Mouse (Mus musculus): ENCODE data around the gene Fam219b. TPM values are rescaled to one million over a fixed set of nuclear protein-coding genes. Genes with fewer than 3 reads are reported as not detected.

The Fam219b gene
- polyA plus RNA-seq, 1 experiment from 2014 or later, result 13.3 TPM

- no peak overlapping the region for H3K4me3 ChIP-seq (ENCODE audit: control insufficient read depth in 1 of 2, insufficient read depth in 1 of 2, low read depth in 1 of 2, low read length in 2 of 2)
- H3K9ac ChIP-seq (ENCODE audit: low read length), result no peak overlapping the region
- H3K4me2 ChIP-seq (ENCODE audit: low read length), result no peak overlapping the region
- peaks cover 17% of the 10 kb centered on the region for H3K36me3 ChIP-seq (ENCODE audit: control insufficient read depth, insufficient read depth, low read length)
- 89% methylated on average over 6 of the region's 6 CpGs for WGBS
- ATAC-seq (ENCODE audit: insufficient number of reproducible peaks, insufficient read depth, low FRiP score, low read depth), result no peak
- no peak overlapping the region for H3K27ac ChIP-seq (replicated peaks in 1 of 2; ENCODE audit: control insufficient read depth in 1 of 2, insufficient read depth in 1 of 2, low read depth in 2 of 2, low read length in 2 of 2)
- H3K9me3 ChIP-seq (ENCODE audit: control insufficient read depth, low read length), result no peaks in the 10 kb centered on the region
- peaks cover 11 to 33% of the 10 kb centered on the region in 2 experiments for H3K4me1 ChIP-seq (ENCODE audit: control insufficient read depth in 2 of 2, insufficient read depth in 2 of 2, low read length in 2 of 2)
- no peaks in the 10 kb centered on the region for H3K27me3 ChIP-seq (ENCODE audit: control insufficient read depth, insufficient read depth, low read length)
Measured at GRCm38 (mm10) chr9:57564609-57565008, 27.3 kb downstream of the Fam219b start.

GRCm38 (mm10) chr9:57565741-57566221 lies 28.5 kb downstream of the Fam219b start:
- Histone ChIP-seq H3K9me3 (ENCODE audit: control insufficient read depth, low read length) (no peaks in the 10 kb centered on the region), H3K4me2 (ENCODE audit: low read length) (no peak overlapping the region), H3K36me3 (ENCODE audit: control insufficient read depth, insufficient read depth, low read length) (peaks cover 17% of the 10 kb centered on the region), H3K27me3 (ENCODE audit: control insufficient read depth, insufficient read depth, low read length) (no peaks in the 10 kb centered on the region), H3K4me3 (ENCODE audit: control insufficient read depth in 1 of 2, insufficient read depth in 1 of 2, low read depth in 1 of 2, low read length in 2 of 2) (no peak overlapping the region), H3K4me1 (ENCODE audit: control insufficient read depth in 2 of 2, insufficient read depth in 2 of 2, low read length in 2 of 2) (peaks cover 11 to 28% of the 10 kb centered on the region in 2 experiments), H3K27ac (replicated peaks in 1 of 2; ENCODE audit: control insufficient read depth in 1 of 2, insufficient read depth in 1 of 2, low read depth in 2 of 2, low read length in 2 of 2) (peak overlapping the region in 1 of 2 experiments; percentile 30; a peak in 1 of 4 replicates), H3K9ac (ENCODE audit: low read length) (0 out of 2 replicates have a peak overlapping the region, but pooled peaks have one; percentile 8)
- WGBS, result 40% methylated on average over 10 of the region's 10 CpGs
- no peak for ATAC-seq (ENCODE audit: insufficient number of reproducible peaks, insufficient read depth, low FRiP score, low read depth)

GRCm38 (mm10) chr9:57566846-57567245 lies 29.5 kb downstream of the Fam219b start:
- peaks cover 8 to 21% of the 10 kb centered on the region in 2 experiments for H3K4me1 ChIP-seq (ENCODE audit: control insufficient read depth in 2 of 2, insufficient read depth in 2 of 2, low read length in 2 of 2)
- WGBS, result 57% methylated on average over 8 of the region's 8 CpGs
- H3K9ac ChIP-seq (ENCODE audit: low read length), result no peak overlapping the region
- no peak for ATAC-seq (ENCODE audit: insufficient number of reproducible peaks, insufficient read depth, low FRiP score, low read depth)
- H3K4me3 ChIP-seq (ENCODE audit: control insufficient read depth in 1 of 2, insufficient read depth in 1 of 2, low read depth in 1 of 2, low read length in 2 of 2), result no peak overlapping the region
- H3K36me3 ChIP-seq (ENCODE audit: control insufficient read depth, insufficient read depth, low read length), result peaks cover 17% of the 10 kb centered on the region
- H3K9me3 ChIP-seq (ENCODE audit: control insufficient read depth, low read length), result no peaks in the 10 kb centered on the region
- no peak overlapping the region for H3K4me2 ChIP-seq (ENCODE audit: low read length)
- H3K27ac ChIP-seq (replicated peaks in 1 of 2; ENCODE audit: control insufficient read depth in 1 of 2, insufficient read depth in 1 of 2, low read depth in 2 of 2, low read length in 2 of 2), result no peak overlapping the region
- no peaks in the 10 kb centered on the region for H3K27me3 ChIP-seq (ENCODE audit: control insufficient read depth, insufficient read depth, low read length)

- H3K36me3 ChIP-seq (ENCODE audit: control insufficient read depth, insufficient read depth, low read length), result peaks cover 17% of the 10 kb centered on the region
- no peak overlapping the region for H3K27ac ChIP-seq (replicated peaks in 1 of 2; ENCODE audit: control insufficient read depth in 1 of 2, insufficient read depth in 1 of 2, low read depth in 2 of 2, low read length in 2 of 2)
- 83% methylated on average over 6 of the region's 6 CpGs for WGBS
Measured at GRCm38 (mm10) chr9:57568500-57568899, 31.2 kb downstream of the Fam219b start.

GRCm38 (mm10) chr9:57574397-57574796 lies 37.1 kb downstream of the Fam219b start:
- Histone ChIP-seq H3K27ac (replicated peaks in 1 of 2; ENCODE audit: control insufficient read depth in 1 of 2, insufficient read depth in 1 of 2, low read depth in 2 of 2, low read length in 2 of 2) (no peak overlapping the region), H3K9ac (ENCODE audit: low read length) (no peak overlapping the region), H3K27me3 (ENCODE audit: control insufficient read depth, insufficient read depth, low read length) (no peaks in the 10 kb centered on the region), H3K4me1 (ENCODE audit: control insufficient read depth in 2 of 2, insufficient read depth in 2 of 2, low read length in 2 of 2) (peaks cover 0 to 2% of the 10 kb centered on the region in 2 experiments; a peak in 1 of 4 replicates), H3K4me2 (ENCODE audit: low read length) (no peak overlapping the region), H3K4me3 (ENCODE audit: control insufficient read depth in 1 of 2, insufficient read depth in 1 of 2, low read depth in 1 of 2, low read length in 2 of 2) (no peak overlapping the region), H3K36me3 (ENCODE audit: control insufficient read depth, insufficient read depth, low read length) (peaks cover 24% of the 10 kb centered on the region), H3K9me3 (ENCODE audit: control insufficient read depth, low read length) (no peaks in the 10 kb centered on the region)
- ATAC-seq (ENCODE audit: insufficient number of reproducible peaks, insufficient read depth, low FRiP score, low read depth), result no peak

More at GRCm38 (mm10) chr9:57568500-57568899, 31.2 kb downstream of the Fam219b start:
- Histone ChIP-seq H3K9ac (ENCODE audit: low read length) (no peak overlapping the region), H3K27me3 (ENCODE audit: control insufficient read depth, insufficient read depth, low read length) (no peaks in the 10 kb centered on the region), H3K4me2 (ENCODE audit: low read length) (no peak overlapping the region), H3K4me3 (ENCODE audit: control insufficient read depth in 1 of 2, insufficient read depth in 1 of 2, low read depth in 1 of 2, low read length in 2 of 2) (no peak overlapping the region), H3K4me1 (ENCODE audit: control insufficient read depth in 2 of 2, insufficient read depth in 2 of 2, low read length in 2 of 2) (peaks cover 5 to 8% of the 10 kb centered on the region in 2 experiments; a peak in 3 of 4 replicates), H3K9me3 (ENCODE audit: control insufficient read depth, low read length) (no peaks in the 10 kb centered on the region)
- no peak for ATAC-seq (ENCODE audit: insufficient number of reproducible peaks, insufficient read depth, low FRiP score, low read depth)

DNA sequence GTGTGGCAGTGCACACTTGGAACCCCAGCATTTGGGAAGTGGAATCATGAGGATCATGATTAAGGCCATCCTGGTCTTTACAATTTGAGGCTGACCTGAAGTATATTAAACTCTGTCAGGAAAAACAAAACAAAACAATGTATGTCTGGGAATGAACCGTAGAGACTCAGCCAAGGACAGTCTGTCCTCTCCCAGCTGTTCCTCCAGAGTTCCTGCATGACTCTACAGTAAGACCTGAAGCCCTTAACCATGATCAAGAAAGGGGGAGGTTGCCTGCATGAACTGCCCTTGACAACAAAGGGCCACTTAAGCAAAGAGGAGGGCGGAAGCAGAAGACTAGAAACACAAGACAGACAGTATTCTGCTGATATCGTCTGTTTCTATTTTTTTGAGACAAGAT lies 38.2 kb downstream of the Fam219b start:
- ATAC-seq (ENCODE audit: insufficient number of reproducible peaks, insufficient read depth, low FRiP score, low read depth), result no peak
- Histone ChIP-seq H3K27ac (replicated peaks in 1 of 2; ENCODE audit: control insufficient read depth in 1 of 2, insufficient read depth in 1 of 2, low read depth in 2 of 2, low read length in 2 of 2) (no peak overlapping the region), H3K27me3 (ENCODE audit: control insufficient read depth, insufficient read depth, low read length) (no peaks in the 10 kb centered on the region), H3K9me3 (ENCODE audit: control insufficient read depth, low read length) (no peaks in the 10 kb centered on the region), H3K9ac (ENCODE audit: low read length) (no peak overlapping the region), H3K36me3 (ENCODE audit: control insufficient read depth, insufficient read depth, low read length) (peaks cover 36% of the 10 kb centered on the region), H3K4me2 (ENCODE audit: low read length) (no peak overlapping the region), H3K4me1 (ENCODE audit: control insufficient read depth in 2 of 2, insufficient read depth in 2 of 2, low read length in 2 of 2) (peaks cover 0 to 2% of the 10 kb centered on the region in 2 experiments; a peak in 1 of 4 replicates), H3K4me3 (ENCODE audit: control insufficient read depth in 1 of 2, insufficient read depth in 1 of 2, low read depth in 1 of 2, low read length in 2 of 2) (no peak overlapping the region)
- 74% methylated on average over 3 of the region's 3 CpGs for WGBS

GRCm38 (mm10) chr9:57577144-57577849 lies 40.0 kb downstream of the Fam219b start:
- Histone ChIP-seq H3K9me3 (ENCODE audit: control insufficient read depth, low read length) (no peaks in the 10 kb centered on the region), H3K27ac (replicated peaks in 1 of 2; ENCODE audit: control insufficient read depth in 1 of 2, insufficient read depth in 1 of 2, low read depth in 2 of 2, low read length in 2 of 2) (no peak overlapping the region), H3K9ac (ENCODE audit: low read length) (no peak overlapping the region), H3K4me2 (ENCODE audit: low read length) (no peak overlapping the region), H3K36me3 (ENCODE audit: control insufficient read depth, insufficient read depth, low read length) (peaks cover 53% of the 10 kb centered on the region), H3K27me3 (ENCODE audit: control insufficient read depth, insufficient read depth, low read length) (no peaks in the 10 kb centered on the region), H3K4me3 (ENCODE audit: control insufficient read depth in 1 of 2, insufficient read depth in 1 of 2, low read depth in 1 of 2, low read length in 2 of 2) (no peak overlapping the region), H3K4me1 (ENCODE audit: control insufficient read depth in 2 of 2, insufficient read depth in 2 of 2, low read length in 2 of 2) (peaks cover 0 to 2% of the 10 kb centered on the region in 2 experiments; a peak in 1 of 4 replicates)
- no peak for ATAC-seq (ENCODE audit: insufficient number of reproducible peaks, insufficient read depth, low FRiP score, low read depth)
- WGBS, result 74% methylated on average over 6 of the region's 6 CpGs

Measured in heart, embryonic 14.5 days (tissue).